Comparison of ENCODE assay signal across 10 mouse cellular contexts in genomic region chr8:105964506-105965265, GRCm38 (mm10). TPM values are rescaled to one million over a fixed set of nuclear protein-coding genes. Genes with fewer than 3 reads are reported as not detected.
DNase-seq lines count a peak whose midpoint lies in the region; ATAC-seq and TF ChIP-seq lines count a peak whose summit lies in the region.
"Had no signal": no experiment of that assay in that cellular context is flagged by ENCODE, and none has a peak within 500 bp of the region (broad histone marks: within the 10 kb centered on the region; RNA-seq: fewer than 3 reads in every experiment).

No protein-coding gene starts in this region.

- DNase-seq in layer of hippocampus, adult 2 months (ENCODE audit: low spot score in 2 of 2), result no peak
- DNase-seq in layer of hippocampus, adult 11-12 months (ENCODE audit: low spot score), result no peak
- DNase-seq in layer of hippocampus, adult 9-10 months (ENCODE audit: low spot score), result no peak
- no peak for DNase-seq in left cerebral cortex, postnatal 36 days (ENCODE audit: low spot score in 2 of 2)
- DNase-seq in cerebellum, adult 11 months, result no peak

- H3K9ac ChIP-seq in intestine, embryonic 15.5 days, result peak overlapping the region; percentile 86
- H3K9ac ChIP-seq in neural tube, embryonic 13.5 days, result peak overlapping the region; percentile 68; the same call in 1 of the 2 replicates

- H3K4me3 ChIP-seq in layer of hippocampus, adult 2 months, result peak overlapping the region; percentile 62
- H3K4me3 ChIP-seq in intestine, embryonic 15.5 days (replicated peaks), result peak overlapping the region; percentile 78
- peak overlapping the region; percentile 50 for H3K4me3 ChIP-seq in neural tube, embryonic 13.5 days

- no peak overlapping the region for H3K27ac ChIP-seq in layer of hippocampus, adult 2 months
- H3K27ac ChIP-seq in intestine, embryonic 15.5 days, result no peak overlapping the region
- H3K27ac ChIP-seq in neural tube, embryonic 13.5 days (replicated peaks), result no peak overlapping the region

- H3K4me2 ChIP-seq in intestine, embryonic 15.5 days (replicated peaks), result peak overlapping the region; percentile 86
- peak overlapping the region; percentile 60 for H3K4me2 ChIP-seq in neural tube, embryonic 13.5 days

- H3K9me3 ChIP-seq in intestine, embryonic 15.5 days, result no peaks in the 10 kb centered on the region
- no peaks in the 10 kb centered on the region for H3K9me3 ChIP-seq in neural tube, embryonic 13.5 days

- H3K4me1 ChIP-seq in intestine, embryonic 15.5 days (replicated peaks), result peaks cover 32% of the 10 kb centered on the region
- H3K4me1 ChIP-seq in neural tube, embryonic 13.5 days (replicated peaks), result peaks cover 11% of the 10 kb centered on the region

- WGBS in intestine, embryonic 15.5 days, result 51% methylated on average over 12 of the region's 12 CpGs
- WGBS in neural tube, embryonic 13.5 days, result 69% methylated on average over 12 of the region's 12 CpGs

- 0 out of 2 replicates have a peak, but pooled peaks have one; percentile 3 for ATAC-seq in erythroblast, adult 5-6 weeks (replicated peaks; ENCODE audit: low FRiP score, poor library complexity, severe bottlenecking)
- no peak; the same call in 1 of the 2 replicates for ATAC-seq in intestine, embryonic 15.5 days
- no peak for ATAC-seq in neural tube, embryonic 13.5 days (ENCODE audit: low read depth)

- intact Hi-C loops in left cerebral cortex, postnatal 36 days (cut with DNase I), result loop anchor here (2.0 kb wide), 1 partner anchor 26 kb away; the partner anchor contains the start of gene Psmb10

- H3K27me3 ChIP-seq in intestine, embryonic 15.5 days (replicated peaks), result no peaks in the 10 kb centered on the region
- H3K27me3 ChIP-seq in neural tube, embryonic 13.5 days, result peaks cover 45% of the 10 kb centered on the region
- H3K27me3 ChIP-seq: Patski had no signal

- H3K36me3 ChIP-seq in intestine, embryonic 15.5 days, result no peaks in the 10 kb centered on the region; the same call in 1 of the 2 replicates
- H3K36me3 ChIP-seq in neural tube, embryonic 13.5 days, result no peaks in the 10 kb centered on the region

- TF ChIP-seq CTCF in layer of hippocampus, adult 2 months (conservative IDR thresholded peaks at IDR 0.05), result no peak

RNA-seq across cellular contexts. Expression of gene Slc12a4, which starts 1.2 kb away (rescaled TPM):
- total RNA-seq in layer of hippocampus, adult 2 months (2021), result 10 to 100 TPM; 19.4 to 26.6 TPM
- total RNA-seq in erythroblast, adult 5-6 weeks (2015; ENCODE audit: low replicate concordance), result 4.0 and 7.9 TPM in 2 replicates
- 0.68 and 1.4 TPM in 2 replicates for total RNA-seq in erythroblast, adult 5-6 weeks (2017; ENCODE audit: low replicate concordance)
- 23.9 and 24.0 TPM in 2 replicates for polyA plus RNA-seq in intestine, embryonic 15.5 days (2015; fragmentation: Nextera tagmentation; extraction: Ambion mirVana)
- 8.7 and 11.0 TPM in 2 replicates for polyA plus RNA-seq in neural tube, embryonic 13.5 days (2015; fragmentation: Nextera tagmentation; extraction: Ambion mirVana)
- 10 to 100 TPM; 18.6 to 20.0 TPM for total RNA-seq in left cerebral cortex, postnatal 36 days (2021)

RNA-seq across cellular contexts. Expression of gene Dpep3, which starts 14.5 kb away (rescaled TPM):
- total RNA-seq in layer of hippocampus, adult 2 months (2021), result not detected
- not detected in 2 replicates for total RNA-seq in erythroblast, adult 5-6 weeks (2015; ENCODE audit: low replicate concordance)
- not detected in 2 replicates for total RNA-seq in erythroblast, adult 5-6 weeks (2017; ENCODE audit: low replicate concordance)
- not detected in 2 replicates for polyA plus RNA-seq in intestine, embryonic 15.5 days (2015; fragmentation: Nextera tagmentation; extraction: Ambion mirVana)
- polyA plus RNA-seq in neural tube, embryonic 13.5 days (2015; fragmentation: Nextera tagmentation; extraction: Ambion mirVana), result not detected in 2 replicates
- not detected for total RNA-seq in left cerebral cortex, postnatal 36 days (2021)
- total RNA-seq: hematopoietic stem cell, adult 5-6 weeks had no signal
- polyA plus RNA-seq: Patski had no signal

RNA-seq across cellular contexts. Expression of gene Lcat, which starts 21.5 kb away (rescaled TPM):
- 10 to 100 TPM; 37.6 to 40.6 TPM for total RNA-seq in layer of hippocampus, adult 2 months (2021)
- total RNA-seq in erythroblast, adult 5-6 weeks (2015; ENCODE audit: low replicate concordance), result 1.3 TPM in 1 of 2 replicates, not detected in the other
- not detected in 2 replicates for total RNA-seq in erythroblast, adult 5-6 weeks (2017; ENCODE audit: low replicate concordance)
- 2.1 and 2.3 TPM in 2 replicates for polyA plus RNA-seq in intestine, embryonic 15.5 days (2015; fragmentation: Nextera tagmentation; extraction: Ambion mirVana)
- polyA plus RNA-seq in neural tube, embryonic 13.5 days (2015; fragmentation: Nextera tagmentation; extraction: Ambion mirVana), result 0.59 and 0.71 TPM in 2 replicates
- total RNA-seq in left cerebral cortex, postnatal 36 days (2021), result 10 to 100 TPM; 26.7 to 29.0 TPM
- total RNA-seq: hematopoietic stem cell, adult 5-6 weeks had no signal

RNA-seq across cellular contexts. Expression of gene Psmb10, which starts 26.4 kb away (rescaled TPM):
- total RNA-seq in layer of hippocampus, adult 2 months (2021), result 10 to 100 TPM; 53.0 to 61.6 TPM
- total RNA-seq in erythroblast, adult 5-6 weeks (2015; ENCODE audit: low replicate concordance), result 22.9 and 51.4 TPM in 2 replicates
- total RNA-seq in erythroblast, adult 5-6 weeks (2017; ENCODE audit: low replicate concordance), result 7.2 and 13.2 TPM in 2 replicates
- 76.6 and 99.7 TPM in 2 replicates for polyA plus RNA-seq in intestine, embryonic 15.5 days (2015; fragmentation: Nextera tagmentation; extraction: Ambion mirVana)
- polyA plus RNA-seq in neural tube, embryonic 13.5 days (2015; fragmentation: Nextera tagmentation; extraction: Ambion mirVana), result 43.1 and 43.2 TPM in 2 replicates
- total RNA-seq in left cerebral cortex, postnatal 36 days (2021), result 100 to 1,000 TPM in 1 of 2 experiments, 10 to 100 TPM in 1; 80.6 to 117 TPM

RNA-seq across cellular contexts. Expression of gene Dus2, which starts 26.5 kb away (rescaled TPM):
- total RNA-seq in layer of hippocampus, adult 2 months (2021), result 10 to 100 TPM; 21.0 TPM
- total RNA-seq in erythroblast, adult 5-6 weeks (2015; ENCODE audit: low replicate concordance), result 3.7 and 6.3 TPM in 2 replicates
- total RNA-seq in erythroblast, adult 5-6 weeks (2017; ENCODE audit: low replicate concordance), result 5.9 and 8.9 TPM in 2 replicates
- polyA plus RNA-seq in intestine, embryonic 15.5 days (2015; fragmentation: Nextera tagmentation; extraction: Ambion mirVana), result 16.2 and 17.5 TPM in 2 replicates
- 21.5 and 23.1 TPM in 2 replicates for polyA plus RNA-seq in neural tube, embryonic 13.5 days (2015; fragmentation: Nextera tagmentation; extraction: Ambion mirVana)
- 10 to 100 TPM; 16.4 to 19.3 TPM for total RNA-seq in left cerebral cortex, postnatal 36 days (2021)

Comparison
In these comparisons a context has a peak if more than half of its experiments do, and no peak if none do; other contexts are left out.
1. RNA of gene Lcat, which starts 21.5 kb away (total RNA-seq): 37.6 to 40.6 TPM in layer of hippocampus, adult 2 months and 26.7 to 29.0 TPM in left cerebral cortex, postnatal 36 days; 1.3 TPM in erythroblast, adult 5-6 weeks; every median in the first group is over 10 times any median in the second.
2. Peak in every context shown above with its lines, with median percentiles within 50 percentile points of each other: H3K4me3 ChIP-seq.